Mouse (Mus musculus): ENCODE data around the gene Olfr132.
"Not testable (repeated sequence)": the region's sequence is repeated elsewhere in the genome, so short reads cannot be mapped to it uniquely, and the experiment has no call there.

The Olfr132 gene

DNA sequence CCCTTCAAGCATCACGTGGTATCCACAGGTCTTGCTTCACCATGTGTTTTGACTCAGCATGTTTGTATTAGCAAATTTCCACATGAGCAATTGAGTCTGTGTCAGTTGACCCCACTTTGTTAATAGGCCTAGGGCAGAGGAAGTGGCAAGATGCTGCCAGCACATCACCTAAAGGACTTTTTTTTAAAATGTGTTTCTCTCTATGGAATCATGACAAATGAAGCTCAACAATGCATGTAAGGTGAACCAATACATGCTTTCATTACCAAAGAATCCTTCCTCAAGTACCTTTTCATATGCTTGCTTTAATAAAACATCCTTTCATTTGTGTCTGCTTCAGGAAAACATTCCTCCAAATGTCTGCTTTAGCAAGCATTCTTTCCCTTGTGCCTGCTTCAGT is at the start of gene Olfr132:
Olfr132 (minus strand) TSS at position 101 of the 400 bp plus-strand sequence.
- DNase-seq (ENCODE audit: low spot score): no peak

DNA sequence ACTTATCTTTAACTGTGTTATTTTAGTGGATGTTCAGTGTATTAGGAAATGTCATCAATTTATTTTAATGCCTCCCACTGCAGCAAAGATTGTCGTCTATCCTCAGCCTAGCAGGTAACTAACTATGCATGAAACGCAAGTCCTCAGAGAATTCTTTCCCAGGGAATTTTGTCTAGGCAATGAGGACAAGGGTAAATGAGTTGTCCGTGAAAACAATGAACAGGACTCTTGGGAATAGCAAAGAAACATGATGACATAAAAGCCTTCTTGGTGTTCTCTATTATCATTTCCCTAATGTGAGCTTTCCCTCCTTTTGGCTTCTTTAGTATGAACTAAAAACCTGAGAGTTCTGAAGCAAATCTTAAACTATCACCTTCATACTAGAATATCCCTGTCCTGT is 36.8 kb upstream of the Olfr132 start, which contains the start of gene Olfr134:
Olfr134 (plus strand) TSS at position 301 of the 400 bp plus-strand sequence.
- no peak for DNase-seq (ENCODE audit: low spot score)

DNA sequence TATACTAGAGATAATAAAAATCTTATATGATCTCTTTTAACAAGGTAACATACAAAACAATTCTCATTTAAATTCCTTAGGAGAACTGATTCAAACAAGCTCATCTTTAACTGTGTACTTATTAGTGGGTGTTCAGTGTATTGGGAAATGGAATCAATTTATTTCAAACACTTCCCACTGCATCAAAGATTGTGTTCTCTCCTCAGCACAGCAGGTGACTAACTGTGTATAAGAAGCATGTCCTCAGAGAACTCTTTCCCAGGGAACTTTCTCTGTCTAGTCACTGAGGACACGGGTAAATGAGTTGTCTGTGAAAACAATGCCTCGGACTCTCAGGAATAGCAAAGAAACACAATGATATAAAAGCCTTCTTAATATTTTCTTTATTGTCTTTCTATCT is 10.7 kb upstream of the Olfr132 start, which contains the start of gene Olfr133:
Olfr133 (plus strand) TSS at position 301 of the 400 bp plus-strand sequence.
- no peak for DNase-seq (ENCODE audit: low spot score)

DNA sequence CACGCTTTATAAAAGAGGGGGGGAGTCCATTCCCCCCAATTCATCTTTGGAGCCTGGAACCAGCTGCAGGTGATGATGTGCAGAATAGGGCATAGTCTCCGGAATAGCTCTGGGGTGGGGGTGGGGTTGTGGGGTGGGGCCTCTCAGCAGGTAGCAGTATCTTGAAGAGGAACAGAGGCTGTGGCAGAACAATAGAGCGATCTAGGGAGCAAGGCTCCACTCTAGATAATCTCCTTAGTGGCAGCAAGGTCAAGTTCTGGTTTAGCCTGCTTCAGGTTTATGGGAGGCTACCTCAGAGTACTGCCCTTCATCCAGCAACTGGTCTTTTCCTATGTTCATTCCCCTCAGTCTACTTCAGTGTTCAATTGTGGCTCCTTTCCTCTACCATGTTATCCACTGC is 9.0 kb downstream of the Olfr132 start:
- DNase-seq (ENCODE audit: low spot score): not testable (repeated sequence)

DNA sequence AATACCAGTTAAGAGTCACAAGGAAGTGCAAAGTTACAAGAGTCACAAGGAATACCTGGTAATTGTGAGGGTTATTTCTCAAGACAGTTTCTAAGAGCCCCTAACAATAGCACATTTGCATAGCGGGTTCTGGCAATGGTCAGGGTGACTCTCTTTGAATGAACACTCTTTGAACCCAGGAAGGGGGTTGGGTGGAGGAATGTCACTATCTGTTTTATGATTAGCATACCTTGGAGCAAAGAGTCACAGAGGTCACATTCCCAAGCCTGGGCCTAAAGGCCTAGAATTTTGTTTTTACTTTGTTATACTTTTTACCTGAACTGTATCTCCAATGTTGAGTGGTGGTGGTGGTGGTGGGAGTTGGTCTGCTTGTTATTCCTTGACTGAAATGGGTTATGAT is 10.1 kb downstream of the Olfr132 start:
- DNase-seq (ENCODE audit: low spot score): not testable (repeated sequence)

DNA sequence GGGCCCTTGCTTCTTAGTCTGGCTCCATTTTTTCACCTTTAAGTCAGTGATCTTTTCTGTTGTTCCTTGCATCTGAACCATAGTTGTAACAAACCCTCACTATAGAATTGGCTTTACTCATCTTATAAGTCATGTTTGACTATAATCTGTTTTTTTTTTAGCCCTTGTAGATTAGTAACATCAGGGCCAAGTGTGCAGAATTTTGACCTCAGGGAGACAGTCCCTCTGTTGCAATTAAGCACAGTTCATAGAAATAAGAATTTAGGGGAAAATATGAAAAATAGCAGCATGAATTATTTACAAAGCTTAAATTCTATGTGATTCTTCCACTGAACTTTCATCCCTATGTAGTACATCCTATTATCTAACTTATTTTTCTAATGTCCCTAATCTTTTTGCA is 45.7 kb downstream of the Olfr132 start, which contains the start of gene Olfr131:
Olfr131 (minus strand) TSS at position 101 of the 400 bp plus-strand sequence.
- no peak for DNase-seq (ENCODE audit: low spot score)

DNA sequence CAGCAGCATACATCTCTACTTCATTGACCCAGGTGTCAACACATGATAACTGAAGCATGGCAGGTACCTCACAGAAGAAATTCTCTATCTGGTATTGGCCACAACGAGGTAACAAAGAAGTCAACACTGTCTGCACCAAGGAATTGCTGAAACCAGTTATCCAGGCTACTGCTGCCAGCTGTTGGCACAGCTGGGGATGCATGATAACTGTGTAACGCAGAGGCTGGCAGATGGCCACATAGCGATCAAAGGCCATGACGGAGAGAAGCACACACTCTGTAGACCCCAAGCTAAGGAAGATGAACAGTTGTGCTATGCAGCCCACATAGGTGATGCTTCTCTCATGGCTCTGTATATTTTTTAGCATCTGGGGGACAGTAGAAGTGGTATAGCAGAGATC is 52.0 kb downstream of the Olfr132 start:
- DNase-seq (ENCODE audit: low spot score): no peak
